Mouse (Mus musculus) olfactory bulb, adult 2 months (tissue): Measurements from ENCODE around the gene Cyp4a12a.

Experiments
- CTCF ChIP-seq: fragments of 200-500 bp; IDR thresholded peaks from 2 replicates; pipeline ENCODE4 v1.5.1; 2012; ENCODE audit warnings: low read depth, mild to moderate bottlenecking, low read length, moderate library complexity; ENCODE audit not compliant: insufficient read depth
- POLR2A ChIP-seq: fragments of 200-500 bp; IDR thresholded peaks from 2 replicates; pipeline ENCODE4 v1.6.1; 2012; ENCODE audit warnings: mild to moderate bottlenecking, low read depth, low read length, moderate library complexity; ENCODE audit not compliant: insufficient read depth

GRCm38 (mm10) chr4:115280342-115280741 is 18.5 kb upstream of the Cyp4a12a start:
- TF ChIP-seq CTCF (no peak), POLR2A (no peak)
